Mouse (Mus musculus) stomach, postnatal 0 days (tissue): ENCODE data around the gene Fam129a. TPM values are rescaled to one million over a fixed set of nuclear protein-coding genes. Genes with fewer than 3 reads are reported as not detected.

Experiments used
- ATAC-seq: fragments of 200-750 bp; cut with Nextera tagmentation; 2 replicates; pipeline ENCODE4 v1.8.0; 2017; ENCODE audit not compliant: low FRiP score, low TSS enrichment
- DNase-seq: peaks from one replicate; pipeline ENCODE4 v3.0.0-alpha.2; 2016; ENCODE audit warnings: low spot score
- H3K27ac ChIP-seq: fragments of 300-500 bp; sonication (generic); replicated peaks from 2 replicates; pipeline ENCODE4 v1.5.1; 2014; ENCODE audit warnings: mild to moderate bottlenecking, control low read depth
- H3K27me3 ChIP-seq: fragments of 300-500 bp; sonication (generic); 2 replicates; pipeline ENCODE4 v1.6.1; 2014; ENCODE audit warnings: low read length; ENCODE audit not compliant: control insufficient read depth, insufficient read depth
- H3K36me3 ChIP-seq: fragments of 300-500 bp; sonication (generic); 2 replicates; pipeline ENCODE4 v1.6.1; 2014; ENCODE audit warnings: low read length, mixed read lengths; ENCODE audit not compliant: control insufficient read depth, insufficient read depth
- H3K4me1 ChIP-seq: fragments of 300-500 bp; sonication (generic); replicated peaks from 2 replicates; pipeline ENCODE4 v1.6.1; 2014; ENCODE audit warnings: antibody characterized with exemption; ENCODE audit not compliant: control insufficient read depth, insufficient read depth
- H3K4me2 ChIP-seq: fragments of 300-500 bp; sonication (generic); replicated peaks from 2 replicates; pipeline ENCODE4 v1.6.1; 2014; ENCODE audit warnings: low read depth, mild to moderate bottlenecking, control low read depth, moderate library complexity
- H3K4me3 ChIP-seq: fragments of 300-500 bp; sonication (generic); 2 replicates; pipeline ENCODE4 v1.5.1; 2014; ENCODE audit warnings: low read depth, low read length, control low read depth
- H3K9ac ChIP-seq: fragments of 300-500 bp; sonication (generic); 2 replicates; pipeline ENCODE4 v1.6.1; 2014; ENCODE audit warnings: mild to moderate bottlenecking, low read length, control low read depth, mixed read lengths
- H3K9me3 ChIP-seq: fragments of 300-500 bp; sonication (generic); 2 replicates; pipeline ENCODE4 v1.6.1; 2016; ENCODE audit warnings: low read length; ENCODE audit not compliant: control insufficient read depth
- CTCF ChIP-seq: IDR thresholded peaks from 2 replicates; pipeline ENCODE4 v1.5.1; 2016; ENCODE audit warnings: antibody characterized with exemption, low read depth, mild to moderate bottlenecking, moderate library complexity
- EP300 ChIP-seq: optimal IDR thresholded peaks from 2 replicates; pipeline ENCODE3; 2016; ENCODE audit warnings: antibody characterized with exemption
- WGBS: fragments of 180-500 bp; shearing (Covaris S2); extraction: QIAGEN DNeasy Blood & Tissue Kit; methylation state at CpG from one replicate; pipeline ENCODE4 v1.1.7; 2014; 5-methylcytosine and 5-hydroxymethylcytosine counted together
- polyA plus RNA-seq: library from polyadenylated mRNA; unstranded; fragments of >200 nt; fragmentation: Nextera tagmentation; extraction: Ambion mirVana; gene quantifications from 2 replicates; pipeline ENCODE4 v1.2.1, GENCODE M21; 2015

The Fam129a gene
- polyA plus RNA-seq, result 17.7 and 23.5 TPM in 2 replicates

- H3K4me1 ChIP-seq, result no peaks in the 10 kb centered on the region
- WGBS, result 7% methylated on average over 38 of the region's 46 CpGs
- H3K4me2 ChIP-seq, result peak within 1 kb of the TSS; percentile 93
- no peaks in the 10 kb centered on the region for H3K9me3 ChIP-seq
- peak within 1 kb of the TSS; percentile 74 for H3K27ac ChIP-seq
- ATAC-seq (peak; percentile 94), DNase-seq (peak; percentile 73)
- H3K9ac ChIP-seq, result peak within 1 kb of the TSS; percentile 77
- TF ChIP-seq CTCF, result peak; percentile 6; the same call in 1 of the 2 replicates
- no peak for TF ChIP-seq EP300
- peak within 1 kb of the TSS; percentile 69 for H3K4me3 ChIP-seq
- H3K27me3 ChIP-seq, result no peaks in the 10 kb centered on the region
- H3K36me3 ChIP-seq, result no peaks in the 10 kb centered on the region
Measured at GRCm38 (mm10) chr1:151570981-151571837, at the start of gene Fam129a. Fam129a (plus strand) TSS chr1:151571186.

GRCm38 (mm10) chr1:151526701-151527100 lies 44.3 kb upstream of the Fam129a start:
- no peak for TF ChIP-seq EP300
- ATAC-seq (no peak), DNase-seq (no peak)
- Histone ChIP-seq H3K27ac (no peak overlapping the region), H3K9ac (no peak overlapping the region), H3K4me1 (no peaks in the 10 kb centered on the region), H3K27me3 (no peaks in the 10 kb centered on the region), H3K4me3 (no peak overlapping the region), H3K4me2 (no peak overlapping the region), H3K9me3 (0 out of 2 replicates have a peak, but pooled peaks cover 2% of the 10 kb centered on the region), H3K36me3 (no peaks in the 10 kb centered on the region)
- 56% methylated on average over 3 of the region's 3 CpGs for WGBS

- Histone ChIP-seq H3K36me3 (no peaks in the 10 kb centered on the region), H3K9ac (no peak overlapping the region), H3K4me3 (no peak overlapping the region), H3K9me3 (no peaks in the 10 kb centered on the region), H3K4me1 (no peaks in the 10 kb centered on the region), H3K27me3 (no peaks in the 10 kb centered on the region), H3K27ac (no peak overlapping the region), H3K4me2 (no peak overlapping the region)
- ATAC-seq, result no peak
- TF ChIP-seq EP300 (no peak), CTCF (no peak)
- 69% methylated on average over 6 of the region's 6 CpGs for WGBS
- no peak for DNase-seq
Measured at GRCm38 (mm10) chr1:151543796-151544477, 27.0 kb upstream of the Fam129a start.

- H3K27me3 ChIP-seq, result no peaks in the 10 kb centered on the region
- no peak overlapping the region for H3K4me2 ChIP-seq
- H3K9me3 ChIP-seq, result no peaks in the 10 kb centered on the region
- TF ChIP-seq CTCF, result no peak
- TF ChIP-seq EP300, result no peak
- H3K4me3 ChIP-seq, result no peak overlapping the region
- 93% methylated on average over 3 of the region's 3 CpGs for WGBS
- H3K4me1 ChIP-seq, result no peaks in the 10 kb centered on the region
- no peaks in the 10 kb centered on the region for H3K36me3 ChIP-seq
- no peak overlapping the region for H3K27ac ChIP-seq
- DNase-seq (no peak), ATAC-seq (no peak)
- H3K9ac ChIP-seq, result no peak overlapping the region
Measured at GRCm38 (mm10) chr1:151544581-151544980, 26.4 kb upstream of the Fam129a start.

GRCm38 (mm10) chr1:151545571-151545970 lies 25.4 kb upstream of the Fam129a start:
- no peak overlapping the region for H3K27ac ChIP-seq
- no peak overlapping the region for H3K4me2 ChIP-seq
- TF ChIP-seq EP300 (no peak), CTCF (no peak)
- H3K9ac ChIP-seq, result no peak overlapping the region
- H3K36me3 ChIP-seq, result no peaks in the 10 kb centered on the region
- ATAC-seq (no peak), DNase-seq (no peak)
- no peaks in the 10 kb centered on the region for H3K27me3 ChIP-seq
- WGBS, result 70% methylated on average over 7 of the region's 7 CpGs
- no peak overlapping the region for H3K4me3 ChIP-seq
- H3K4me1 ChIP-seq, result no peaks in the 10 kb centered on the region
- H3K9me3 ChIP-seq, result no peaks in the 10 kb centered on the region
